Mouse (Mus musculus) myocyte (in vitro differentiated cells): ENCODE measurements around the gene Mboat2.

Experiments
- CEBPB ChIP-seq: IDR thresholded peaks from 2 replicates; pipeline ENCODE4 v1.6.1; 2011; ENCODE audit warnings: mild to moderate bottlenecking, moderate library complexity; ENCODE audit not compliant: poor library complexity, insufficient read depth, severe bottlenecking
- E2F4 ChIP-seq: IDR thresholded peaks from one replicate; pipeline ENCODE4 v1.6.1; 2011; ENCODE audit warnings: mild to moderate bottlenecking, control low read depth, moderate library complexity; ENCODE audit not compliant: insufficient read depth
- MAX ChIP-seq: IDR thresholded peaks from one replicate; pipeline ENCODE4 v1.6.1; 2011; ENCODE audit warnings: low read depth, mild to moderate bottlenecking, control low read depth
- MYOD1 ChIP-seq, 3 experiments: IDR thresholded peaks; one replicate each; pipeline ENCODE4 v1.6.1; 2011; ENCODE audit warnings: control low read depth in 2 of 3, low read depth in 2 of 3, mild to moderate bottlenecking in 2 of 3, moderate library complexity in 1 of 3; ENCODE audit not compliant: insufficient read length in 2 of 3, control insufficient read depth in 1 of 3
- MYOG ChIP-seq, 3 experiments: IDR thresholded peaks; one replicate each; pipeline ENCODE4 v1.6.1; 2011; ENCODE audit warnings: control low read depth in 2 of 3, low read depth in 2 of 3, mild to moderate bottlenecking in 2 of 3; ENCODE audit not compliant: insufficient read length in 2 of 3, control insufficient read depth in 1 of 3, insufficient read depth in 1 of 3
- POLR2A ChIP-seq: IDR thresholded peaks from one replicate; pipeline ENCODE4 v1.6.1; 2011; ENCODE audit warnings: low read depth, mild to moderate bottlenecking, control low read depth, moderate library complexity; ENCODE audit not compliant: insufficient read length
- POLR2AphosphoS2 ChIP-seq: IDR thresholded peaks from one replicate; pipeline ENCODE4 v1.6.1; 2011; ENCODE audit warnings: low read depth, control low read depth; ENCODE audit not compliant: insufficient read length
- REST ChIP-seq: IDR thresholded peaks from one replicate; pipeline ENCODE4 v1.6.1; 2011; ENCODE audit warnings: mild to moderate bottlenecking, control low read depth, moderate library complexity; ENCODE audit not compliant: insufficient read depth, insufficient read length
- TCF12 ChIP-seq: IDR thresholded peaks from one replicate; pipeline ENCODE4 v1.6.1; 2011; ENCODE audit warnings: mild to moderate bottlenecking, control low read depth; ENCODE audit not compliant: poor library complexity, insufficient read depth, severe bottlenecking
- USF1 ChIP-seq: IDR thresholded peaks from one replicate; pipeline ENCODE4 v1.6.1; 2011; ENCODE audit warnings: low read depth, mild to moderate bottlenecking, control low read depth, moderate library complexity

DNA sequence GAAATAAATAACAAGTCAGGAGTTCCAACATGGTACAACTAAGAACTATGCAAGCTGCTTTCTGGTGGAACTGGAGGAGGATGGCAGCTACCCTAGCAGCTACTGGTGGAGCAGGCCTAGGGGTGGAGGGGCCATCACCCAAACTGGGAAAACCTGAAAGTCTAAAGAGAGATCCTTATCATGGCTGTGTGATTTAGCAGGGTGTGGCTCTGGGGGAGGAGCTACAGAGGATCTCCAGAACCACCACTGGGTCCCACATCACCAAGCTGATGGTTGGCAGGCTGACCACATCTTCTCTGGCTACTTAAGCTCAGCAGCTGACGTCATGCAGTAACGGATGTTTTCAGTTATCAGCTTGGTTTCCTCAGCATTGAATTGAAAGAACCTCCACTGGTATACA lies 7.8 kb upstream of the Mboat2 start:
- no peak for TF ChIP-seq TCF12
- TF ChIP-seq POLR2A: no peak
- no peak for TF ChIP-seq MAX
- no peak for TF ChIP-seq CEBPB
- TF ChIP-seq E2F4: no peak
- no peak for TF ChIP-seq MYOD1 (IDR thresholded peaks at IDR 0.05; ENCODE audit: control insufficient read depth in 1 of 3, insufficient read length in 2 of 3, low read depth in 2 of 3)
- no peak for TF ChIP-seq REST
- no peak for TF ChIP-seq USF1
- TF ChIP-seq POLR2AphosphoS2: no peak
- TF ChIP-seq MYOG (IDR thresholded peaks at IDR 0.05; ENCODE audit: control insufficient read depth in 1 of 3, insufficient read depth in 1 of 3, insufficient read length in 2 of 3, low read depth in 2 of 3): no peak
